Mouse (Mus musculus) spleen, postnatal 14 days (tissue): ENCODE data around the gene Myg1.
A peak's percentile ranks its signal among the peaks of the same experiment; 100 is the strongest.

Experiments used
- DNase-seq, 2 experiments: peaks; one replicate each; pipeline ENCODE4 v3.0.0; 2021 to 2022; ENCODE audit warnings: low spot score in 2 of 2

Myg1 gene

DNA sequence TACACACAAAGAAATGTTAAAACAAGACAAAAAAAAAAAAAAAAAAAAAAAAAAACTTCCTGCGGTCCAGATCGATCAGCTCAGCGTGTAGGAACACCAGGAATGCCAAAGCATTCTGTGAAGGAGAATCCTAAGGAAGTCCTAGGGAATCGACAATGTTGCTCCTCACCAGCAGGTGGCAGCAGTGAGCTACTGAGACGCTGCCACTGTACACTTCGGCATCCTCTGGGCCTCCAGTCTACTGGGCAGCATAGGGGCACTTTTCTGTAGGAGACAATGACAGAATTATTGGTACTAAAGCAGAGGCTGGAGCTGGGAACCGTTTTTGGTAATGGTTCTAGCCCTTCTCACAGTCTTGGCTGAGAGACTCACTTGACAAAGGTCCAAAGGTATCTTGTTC lies 50.1 kb downstream of the Myg1 start:
- DNase-seq, result peak; percentile 44 to 74

DNA sequence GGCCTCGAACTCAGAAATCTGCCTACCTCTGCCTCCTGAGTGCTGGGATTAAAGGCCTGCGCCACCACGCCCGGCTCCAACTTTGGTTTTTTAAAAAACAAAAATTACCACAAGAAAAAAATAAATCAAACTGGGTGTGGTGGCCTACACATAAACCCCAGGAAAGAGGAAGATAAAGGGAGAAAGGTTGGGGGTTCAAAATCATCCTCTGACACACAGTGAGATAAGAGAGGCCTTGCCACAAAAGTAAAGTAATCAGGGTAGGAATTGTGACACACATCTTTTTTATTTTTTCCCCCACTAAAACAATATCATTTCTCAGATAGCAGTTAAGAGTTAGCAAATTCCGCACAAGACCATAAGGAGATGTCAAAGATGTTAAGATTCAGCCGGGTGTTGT lies 52.2 kb downstream of the Myg1 start:
- no peak for DNase-seq

GRCm38 (mm10) chr15:102386640-102387039 lies 55.1 kb downstream of the Myg1 start:
- DNase-seq, result no peak
